Mouse (Mus musculus): ENCODE data around the gene Ntrk3. TPM values are rescaled to one million over a fixed set of nuclear protein-coding genes. Genes with fewer than 3 reads are reported as not detected.
A peak's percentile ranks its signal among the peaks of the same experiment; 100 is the strongest.

Ntrk3 gene
- polyA plus RNA-seq, 1 experiment from 2014 or later, result 37.4 TPM

GRCm38 (mm10) chr7:78765215-78765631, 27.4 kb upstream of the Ntrk3 start:
- H3K27ac ChIP-seq (ENCODE audit: low read length), result no peak overlapping the region
- no peaks in the 10 kb centered on the region for H3K27me3 ChIP-seq (replicated peaks; ENCODE audit: control insufficient read depth, insufficient read depth, low read length)
- no peak overlapping the region for H3K4me3 ChIP-seq (replicated peaks; ENCODE audit: low read length)
- no peak overlapping the region for H3K4me2 ChIP-seq (ENCODE audit: low read length)
- H3K9ac ChIP-seq (replicated peaks; ENCODE audit: low read depth, low read length), result no peak overlapping the region
- no peaks in the 10 kb centered on the region for H3K36me3 ChIP-seq (ENCODE audit: control insufficient read depth, insufficient read depth)
- ATAC-seq, result no peak
- H3K4me1 ChIP-seq (replicated peaks; ENCODE audit: control insufficient read depth, insufficient read depth, low read length), result peaks cover 12% of the 10 kb centered on the region; the same call in 1 of the 2 replicates
- 55% methylated on average over 5 of the region's 5 CpGs for WGBS
- H3K9me3 ChIP-seq (ENCODE audit: control insufficient read depth, low read length), result no peaks in the 10 kb centered on the region

- ATAC-seq, result no peak
- WGBS, result 86% methylated on average over 3 of the region's 3 CpGs
- no peak overlapping the region for H3K4me3 ChIP-seq (replicated peaks; ENCODE audit: low read length)
Measured at GRCm38 (mm10) chr7:78763801-78764200, 26.0 kb upstream of the Ntrk3 start.

GRCm38 (mm10) chr7:78754458-78755000, 16.7 kb upstream of the Ntrk3 start:
- no peak overlapping the region for H3K9ac ChIP-seq (replicated peaks; ENCODE audit: low read depth, low read length)
- ATAC-seq, result peak; percentile 58
- 30% methylated on average over 8 of the region's 8 CpGs for WGBS

More at GRCm38 (mm10) chr7:78763801-78764200, 26.0 kb upstream of the Ntrk3 start:
- no peaks in the 10 kb centered on the region for H3K36me3 ChIP-seq (ENCODE audit: control insufficient read depth, insufficient read depth)
- H3K9ac ChIP-seq (replicated peaks; ENCODE audit: low read depth, low read length), result no peak overlapping the region
- no peak overlapping the region for H3K27ac ChIP-seq (ENCODE audit: low read length)
- H3K27me3 ChIP-seq (replicated peaks; ENCODE audit: control insufficient read depth, insufficient read depth, low read length), result no peaks in the 10 kb centered on the region
- H3K4me2 ChIP-seq (ENCODE audit: low read length), result no peak overlapping the region
- peaks cover 12% of the 10 kb centered on the region; the same call in 1 of the 2 replicates for H3K4me1 ChIP-seq (replicated peaks; ENCODE audit: control insufficient read depth, insufficient read depth, low read length)
- no peaks in the 10 kb centered on the region for H3K9me3 ChIP-seq (ENCODE audit: control insufficient read depth, low read length)

GRCm38 (mm10) chr7:78753752-78754457, 16.1 kb upstream of the Ntrk3 start:
- H3K4me3 ChIP-seq (replicated peaks; ENCODE audit: low read length), result no peak overlapping the region
- H3K4me1 ChIP-seq (replicated peaks; ENCODE audit: control insufficient read depth, insufficient read depth, low read length), result peaks cover 16% of the 10 kb centered on the region
- H3K36me3 ChIP-seq (ENCODE audit: control insufficient read depth, insufficient read depth), result no peaks in the 10 kb centered on the region
- H3K4me2 ChIP-seq (ENCODE audit: low read length), result peak overlapping the region; percentile 9
- WGBS, result 37% methylated on average over 7 of the region's 7 CpGs
- peak overlapping the region; percentile 72 for H3K27ac ChIP-seq (ENCODE audit: low read length)
- H3K9ac ChIP-seq (replicated peaks; ENCODE audit: low read depth, low read length), result no peak overlapping the region
- H3K27me3 ChIP-seq (replicated peaks; ENCODE audit: control insufficient read depth, insufficient read depth, low read length), result no peaks in the 10 kb centered on the region
- ATAC-seq, result peak; percentile 87
- H3K9me3 ChIP-seq (ENCODE audit: control insufficient read depth, low read length), result no peaks in the 10 kb centered on the region

More at GRCm38 (mm10) chr7:78754458-78755000, 16.7 kb upstream of the Ntrk3 start:
- peak overlapping the region; percentile 72 for H3K27ac ChIP-seq (ENCODE audit: low read length)
- peak overlapping the region; percentile 14 for H3K4me2 ChIP-seq (ENCODE audit: low read length)
- no peaks in the 10 kb centered on the region for H3K36me3 ChIP-seq (ENCODE audit: control insufficient read depth, insufficient read depth)
- no peak overlapping the region for H3K4me3 ChIP-seq (replicated peaks; ENCODE audit: low read length)
- no peaks in the 10 kb centered on the region for H3K9me3 ChIP-seq (ENCODE audit: control insufficient read depth, low read length)
- H3K4me1 ChIP-seq (replicated peaks; ENCODE audit: control insufficient read depth, insufficient read depth, low read length), result peaks cover 16% of the 10 kb centered on the region
- no peaks in the 10 kb centered on the region for H3K27me3 ChIP-seq (replicated peaks; ENCODE audit: control insufficient read depth, insufficient read depth, low read length)

GRCm38 (mm10) chr7:78752961-78753360, 15.1 kb upstream of the Ntrk3 start:
- H3K27ac ChIP-seq (ENCODE audit: low read length), result 0 out of 2 replicates have a peak overlapping the region, but pooled peaks have one; percentile 48
- H3K9ac ChIP-seq (replicated peaks; ENCODE audit: low read depth, low read length), result no peak overlapping the region
- ATAC-seq, result no peak
- peaks cover 16% of the 10 kb centered on the region for H3K4me1 ChIP-seq (replicated peaks; ENCODE audit: control insufficient read depth, insufficient read depth, low read length)
- H3K4me3 ChIP-seq (replicated peaks; ENCODE audit: low read length), result no peak overlapping the region
- no peak overlapping the region for H3K4me2 ChIP-seq (ENCODE audit: low read length)
- H3K36me3 ChIP-seq (ENCODE audit: control insufficient read depth, insufficient read depth), result no peaks in the 10 kb centered on the region
- 93% methylated on average over 4 of the region's 4 CpGs for WGBS
- no peaks in the 10 kb centered on the region for H3K27me3 ChIP-seq (replicated peaks; ENCODE audit: control insufficient read depth, insufficient read depth, low read length)
- H3K9me3 ChIP-seq (ENCODE audit: control insufficient read depth, low read length), result no peaks in the 10 kb centered on the region

- H3K9me3 ChIP-seq (ENCODE audit: control insufficient read depth, low read length), result no peaks in the 10 kb centered on the region
- no peaks in the 10 kb centered on the region for H3K36me3 ChIP-seq (ENCODE audit: control insufficient read depth, insufficient read depth)
- no peak overlapping the region for H3K27ac ChIP-seq (ENCODE audit: low read length)
- H3K9ac ChIP-seq (replicated peaks; ENCODE audit: low read depth, low read length), result no peak overlapping the region
- no peaks in the 10 kb centered on the region for H3K27me3 ChIP-seq (replicated peaks; ENCODE audit: control insufficient read depth, insufficient read depth, low read length)
- WGBS, result 85% methylated on average over 5 of the region's 5 CpGs
- no peak overlapping the region for H3K4me2 ChIP-seq (ENCODE audit: low read length)
- no peak overlapping the region for H3K4me3 ChIP-seq (replicated peaks; ENCODE audit: low read length)
- H3K4me1 ChIP-seq (replicated peaks; ENCODE audit: control insufficient read depth, insufficient read depth, low read length), result no peaks in the 10 kb centered on the region
- no peak for ATAC-seq
Measured at GRCm38 (mm10) chr7:78743731-78744385, 6.0 kb upstream of the Ntrk3 start.

GRCm38 (mm10) chr7:78739351-78740000, 1.7 kb upstream of the Ntrk3 start:
- Histone ChIP-seq H3K27ac (ENCODE audit: low read length) (no peak overlapping the region), H3K27me3 (replicated peaks; ENCODE audit: control insufficient read depth, insufficient read depth, low read length) (no peaks in the 10 kb centered on the region), H3K9ac (replicated peaks; ENCODE audit: low read depth, low read length) (no peak overlapping the region), H3K9me3 (ENCODE audit: control insufficient read depth, low read length) (no peaks in the 10 kb centered on the region), H3K4me3 (replicated peaks; ENCODE audit: low read length) (no peak overlapping the region), H3K4me2 (ENCODE audit: low read length) (no peak overlapping the region), H3K4me1 (replicated peaks; ENCODE audit: control insufficient read depth, insufficient read depth, low read length) (no peaks in the 10 kb centered on the region), H3K36me3 (ENCODE audit: control insufficient read depth, insufficient read depth) (no peaks in the 10 kb centered on the region)
- no peak for ATAC-seq
- 77% methylated on average over 8 of the region's 8 CpGs for WGBS

- WGBS, result 96% methylated on average over 6 of the region's 6 CpGs
- H3K4me2 ChIP-seq (ENCODE audit: low read length), result no peak overlapping the region
- H3K27ac ChIP-seq (ENCODE audit: low read length), result no peak overlapping the region
- no peaks in the 10 kb centered on the region for H3K4me1 ChIP-seq (replicated peaks; ENCODE audit: control insufficient read depth, insufficient read depth, low read length)
- no peak overlapping the region for H3K9ac ChIP-seq (replicated peaks; ENCODE audit: low read depth, low read length)
- no peaks in the 10 kb centered on the region for H3K27me3 ChIP-seq (replicated peaks; ENCODE audit: control insufficient read depth, insufficient read depth, low read length)
- H3K9me3 ChIP-seq (ENCODE audit: control insufficient read depth, low read length), result no peaks in the 10 kb centered on the region
- no peaks in the 10 kb centered on the region for H3K36me3 ChIP-seq (ENCODE audit: control insufficient read depth, insufficient read depth)
- ATAC-seq, result no peak
- no peak overlapping the region for H3K4me3 ChIP-seq (replicated peaks; ENCODE audit: low read length)
Measured at GRCm38 (mm10) chr7:78737196-78737595, 616 bp downstream of the Ntrk3 start.

- H3K36me3 ChIP-seq (ENCODE audit: control insufficient read depth, insufficient read depth), result no peaks in the 10 kb centered on the region
- H3K27ac ChIP-seq (ENCODE audit: low read length), result no peak overlapping the region
- ATAC-seq, result 0 out of 2 replicates have a peak, but pooled peaks have one; percentile 31
- no peaks in the 10 kb centered on the region for H3K9me3 ChIP-seq (ENCODE audit: control insufficient read depth, low read length)
- WGBS, result 60% methylated on average over 8 of the region's 8 CpGs
- H3K27me3 ChIP-seq (replicated peaks; ENCODE audit: control insufficient read depth, insufficient read depth, low read length), result no peaks in the 10 kb centered on the region
- no peaks in the 10 kb centered on the region for H3K4me1 ChIP-seq (replicated peaks; ENCODE audit: control insufficient read depth, insufficient read depth, low read length)
- H3K4me3 ChIP-seq (replicated peaks; ENCODE audit: low read length), result no peak overlapping the region
- no peak overlapping the region for H3K9ac ChIP-seq (replicated peaks; ENCODE audit: low read depth, low read length)
- no peak overlapping the region for H3K4me2 ChIP-seq (ENCODE audit: low read length)
Measured at GRCm38 (mm10) chr7:78731391-78731790, 6.4 kb downstream of the Ntrk3 start.

Data from forebrain, embryonic 16.5 days (tissue).